Mouse (Mus musculus): Measurements from ENCODE around the gene Zfp963. TPM values are rescaled to one million over a fixed set of nuclear protein-coding genes. Genes with fewer than 3 reads are reported as not detected.

The Zfp963 gene
- polyA plus RNA-seq, 1 experiment, result 1.1 TPM

DNA sequence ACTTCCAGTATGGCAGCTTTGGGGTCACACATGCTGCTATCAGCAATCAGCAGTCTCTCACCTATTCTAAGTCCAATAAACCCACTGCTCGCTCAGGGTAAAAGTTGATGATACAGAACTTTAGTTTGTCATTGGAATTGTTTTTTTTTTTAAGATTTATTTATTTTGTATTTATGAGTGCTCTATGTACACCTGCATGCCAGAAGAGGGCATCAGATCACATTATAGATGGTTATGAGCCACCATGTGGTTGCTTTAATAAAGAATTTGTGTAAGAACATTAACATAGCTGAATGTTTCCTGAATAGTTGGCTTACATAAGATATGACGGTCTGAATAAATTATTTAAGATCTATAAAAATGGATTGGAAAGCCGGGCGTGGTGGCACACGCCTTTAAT is 8.5 kb upstream of the Zfp963 start:
- TF ChIP-seq POLR2A (IDR thresholded peaks at IDR 0.05; ENCODE audit: low read depth, low read length), result no peak
- no peak for TF ChIP-seq CTCF (IDR thresholded peaks at IDR 0.05; ENCODE audit: extremely low read depth, insufficient read depth, insufficient read length, insufficient replicate concordance)
- Histone ChIP-seq H3K27ac (ENCODE audit: insufficient read depth, low read length) (no peak overlapping the region), H3K36me3 (ENCODE audit: control insufficient read depth, insufficient read depth, low read length) (peaks cover 13% of the 10 kb centered on the region), H3K4me1 (ENCODE audit: control insufficient read depth, insufficient read depth, insufficient read length) (no peaks in the 10 kb centered on the region), H3K4me3 (ENCODE audit: extremely low read depth, insufficient read depth, insufficient read length) (no peak overlapping the region), H3K27me3 (ENCODE audit: control insufficient read depth, insufficient read depth, low read length) (no peaks in the 10 kb centered on the region)
- WGBS, result 88% methylated on average over 5 of the region's 5 CpGs
- no peak for DNase-seq (ENCODE audit: low read depth in 1 of 2, low spot score in 2 of 2)

DNA sequence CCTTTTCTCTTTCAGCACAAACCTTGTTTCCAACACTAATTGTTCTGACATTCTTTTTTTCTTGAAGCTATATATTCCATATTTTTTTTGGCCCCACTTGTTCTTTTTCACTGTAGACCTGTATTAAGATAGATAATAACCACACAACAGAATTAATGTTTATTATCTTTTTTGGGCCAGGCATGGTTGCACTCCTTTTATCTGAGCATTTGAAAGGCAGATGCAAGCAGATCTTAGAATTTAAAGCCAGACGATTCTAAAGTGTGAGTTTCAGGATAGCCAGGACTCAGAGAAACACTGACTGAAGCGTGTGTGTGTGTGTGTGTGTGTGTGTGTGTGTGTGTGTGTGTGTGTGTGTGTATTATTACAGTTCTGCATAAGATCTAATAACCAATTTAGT is 2.7 kb upstream of the Zfp963 start:
- no peak for DNase-seq (ENCODE audit: low read depth in 1 of 2, low spot score in 2 of 2)
- peaks cover 4% of the 10 kb centered on the region for H3K36me3 ChIP-seq (ENCODE audit: control insufficient read depth, insufficient read depth, low read length)
- no peak for TF ChIP-seq POLR2A (IDR thresholded peaks at IDR 0.05; ENCODE audit: low read depth, low read length)
- no peak overlapping the region for H3K4me3 ChIP-seq (ENCODE audit: extremely low read depth, insufficient read depth, insufficient read length)
- peaks cover 3% of the 10 kb centered on the region for H3K4me1 ChIP-seq (ENCODE audit: control insufficient read depth, insufficient read depth, insufficient read length)
- H3K27me3 ChIP-seq (ENCODE audit: control insufficient read depth, insufficient read depth, low read length), result no peaks in the 10 kb centered on the region
- no peak overlapping the region for H3K27ac ChIP-seq (ENCODE audit: insufficient read depth, low read length)
- 81% methylated on average over 2 of the region's 2 CpGs for WGBS

- no peak for DNase-seq (ENCODE audit: low read depth in 1 of 2, low spot score in 2 of 2)
- H3K4me3 ChIP-seq (ENCODE audit: extremely low read depth, insufficient read depth, insufficient read length), result no peak overlapping the region
- no peak overlapping the region for H3K27ac ChIP-seq (ENCODE audit: insufficient read depth, low read length)
- H3K4me1 ChIP-seq (ENCODE audit: control insufficient read depth, insufficient read depth, insufficient read length), result no peaks in the 10 kb centered on the region
- peaks cover 8% of the 10 kb centered on the region for H3K36me3 ChIP-seq (ENCODE audit: control insufficient read depth, insufficient read depth, low read length)
- 82% methylated on average over 2 of the region's 2 CpGs for WGBS
- H3K27me3 ChIP-seq (ENCODE audit: control insufficient read depth, insufficient read depth, low read length), result no peaks in the 10 kb centered on the region
- no peak for TF ChIP-seq CTCF (IDR thresholded peaks at IDR 0.05; ENCODE audit: extremely low read depth, insufficient read depth, insufficient read length, insufficient replicate concordance)
- no peak for TF ChIP-seq POLR2A (IDR thresholded peaks at IDR 0.05; ENCODE audit: low read depth, low read length)
These were observed 8.5 kb downstream of the Zfp963 start for GRCm38 (mm10) chr8:69741231-69741630.

GRCm38 (mm10) chr8:69740763-69741162 is 9.0 kb downstream of the Zfp963 start:
- no peak for DNase-seq (ENCODE audit: low read depth in 1 of 2, low spot score in 2 of 2)
- no peak overlapping the region for H3K4me3 ChIP-seq (ENCODE audit: extremely low read depth, insufficient read depth, insufficient read length)
- no peaks in the 10 kb centered on the region for H3K4me1 ChIP-seq (ENCODE audit: control insufficient read depth, insufficient read depth, insufficient read length)
- H3K27ac ChIP-seq (ENCODE audit: insufficient read depth, low read length), result no peak overlapping the region
- 87% methylated on average over 6 of the region's 6 CpGs for WGBS
- H3K27me3 ChIP-seq (ENCODE audit: control insufficient read depth, insufficient read depth, low read length), result no peaks in the 10 kb centered on the region
- peaks cover 8% of the 10 kb centered on the region for H3K36me3 ChIP-seq (ENCODE audit: control insufficient read depth, insufficient read depth, low read length)
- TF ChIP-seq POLR2A (IDR thresholded peaks at IDR 0.05; ENCODE audit: low read depth, low read length), result no peak
- TF ChIP-seq CTCF (IDR thresholded peaks at IDR 0.05; ENCODE audit: extremely low read depth, insufficient read depth, insufficient read length, insufficient replicate concordance), result no peak

DNA sequence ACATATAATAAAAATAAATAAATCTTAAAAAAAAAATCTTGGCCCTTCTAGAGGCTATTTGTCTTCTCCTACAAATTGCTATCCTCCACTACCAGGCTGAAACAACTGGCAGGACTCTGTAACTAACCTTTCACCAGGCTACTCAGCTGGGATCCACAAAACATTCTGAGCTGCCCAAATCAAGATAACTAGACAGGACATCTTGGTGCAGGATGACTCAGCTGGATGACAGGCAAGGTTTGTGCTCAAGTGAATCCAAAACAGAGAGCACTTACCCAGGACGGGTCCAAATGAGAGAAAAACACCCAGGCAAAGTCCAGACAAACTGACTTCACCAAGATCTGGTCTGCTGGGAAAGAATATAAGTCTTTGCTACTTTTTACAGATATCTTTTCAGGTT is 14.3 kb downstream of the Zfp963 start:
- Histone ChIP-seq H3K27me3 (ENCODE audit: control insufficient read depth, insufficient read depth, low read length) (no peaks in the 10 kb centered on the region), H3K27ac (ENCODE audit: insufficient read depth, low read length) (no peak overlapping the region), H3K4me1 (ENCODE audit: control insufficient read depth, insufficient read depth, insufficient read length) (no peaks in the 10 kb centered on the region), H3K36me3 (ENCODE audit: control insufficient read depth, insufficient read depth, low read length) (no peaks in the 10 kb centered on the region), H3K4me3 (ENCODE audit: extremely low read depth, insufficient read depth, insufficient read length) (no peak overlapping the region)
- 80% methylated on average over 1 of the region's 1 CpGs for WGBS
- DNase-seq (ENCODE audit: low read depth in 1 of 2, low spot score in 2 of 2), result no peak
- TF ChIP-seq CTCF (IDR thresholded peaks at IDR 0.05; ENCODE audit: extremely low read depth, insufficient read depth, insufficient read length, insufficient replicate concordance), result no peak
- TF ChIP-seq POLR2A (IDR thresholded peaks at IDR 0.05; ENCODE audit: low read depth, low read length), result no peak

GRCm38 (mm10) chr8:69717232-69717580 is 32.6 kb downstream of the Zfp963 start:
- TF ChIP-seq POLR2A (IDR thresholded peaks at IDR 0.05; ENCODE audit: low read depth, low read length) (no peak), CTCF (IDR thresholded peaks at IDR 0.05; ENCODE audit: extremely low read depth, insufficient read depth, insufficient read length, insufficient replicate concordance) (no peak)
- peaks cover 7% of the 10 kb centered on the region for H3K36me3 ChIP-seq (ENCODE audit: control insufficient read depth, insufficient read depth, low read length)
- H3K4me1 ChIP-seq (ENCODE audit: control insufficient read depth, insufficient read depth, insufficient read length), result peaks cover 5% of the 10 kb centered on the region; the same call in 1 of the 2 replicates
- no peaks in the 10 kb centered on the region for H3K27me3 ChIP-seq (ENCODE audit: control insufficient read depth, insufficient read depth, low read length)
- H3K4me3 ChIP-seq (ENCODE audit: extremely low read depth, insufficient read depth, insufficient read length), result peak overlapping the region; percentile 54
- H3K27ac ChIP-seq (ENCODE audit: insufficient read depth, low read length), result no peak overlapping the region
- DNase-seq (ENCODE audit: low read depth in 1 of 2, low spot score in 2 of 2), result no peak
- 46% methylated on average over 5 of the region's 5 CpGs for WGBS

- DNase-seq (ENCODE audit: low read depth in 1 of 2, low spot score in 2 of 2), result peak; percentile 92 to 100
- H3K27me3 ChIP-seq (ENCODE audit: control insufficient read depth, insufficient read depth, low read length), result no peaks in the 10 kb centered on the region
- H3K27ac ChIP-seq (ENCODE audit: insufficient read depth, low read length), result peak overlapping the region; percentile 98
- H3K4me3 ChIP-seq (ENCODE audit: extremely low read depth, insufficient read depth, insufficient read length), result peak overlapping the region; percentile 73
- peaks cover 5% of the 10 kb centered on the region; the same call in 1 of the 2 replicates for H3K4me1 ChIP-seq (ENCODE audit: control insufficient read depth, insufficient read depth, insufficient read length)
- H3K36me3 ChIP-seq (ENCODE audit: control insufficient read depth, insufficient read depth, low read length), result peaks cover 7% of the 10 kb centered on the region
- no peak for TF ChIP-seq CTCF (IDR thresholded peaks at IDR 0.05; ENCODE audit: extremely low read depth, insufficient read depth, insufficient read length, insufficient replicate concordance)
- peak; percentile 91 for TF ChIP-seq POLR2A (IDR thresholded peaks at IDR 0.05; ENCODE audit: low read depth, low read length)
- WGBS, result 1% methylated on average over 52 of the region's 52 CpGs
These were observed 33.2 kb downstream of the Zfp963 start for GRCm38 (mm10) chr8:69716403-69717231.

All from spleen, adult 2 months (tissue).